Mouse (Mus musculus): ENCODE measurements around the gene Snx32. TPM values are rescaled to one million over a fixed set of nuclear protein-coding genes. Genes with fewer than 3 reads are reported as not detected.

Snx32 gene
- 21.9 TPM for polyA plus RNA-seq (2017; shearing (Covaris generic))

DNA sequence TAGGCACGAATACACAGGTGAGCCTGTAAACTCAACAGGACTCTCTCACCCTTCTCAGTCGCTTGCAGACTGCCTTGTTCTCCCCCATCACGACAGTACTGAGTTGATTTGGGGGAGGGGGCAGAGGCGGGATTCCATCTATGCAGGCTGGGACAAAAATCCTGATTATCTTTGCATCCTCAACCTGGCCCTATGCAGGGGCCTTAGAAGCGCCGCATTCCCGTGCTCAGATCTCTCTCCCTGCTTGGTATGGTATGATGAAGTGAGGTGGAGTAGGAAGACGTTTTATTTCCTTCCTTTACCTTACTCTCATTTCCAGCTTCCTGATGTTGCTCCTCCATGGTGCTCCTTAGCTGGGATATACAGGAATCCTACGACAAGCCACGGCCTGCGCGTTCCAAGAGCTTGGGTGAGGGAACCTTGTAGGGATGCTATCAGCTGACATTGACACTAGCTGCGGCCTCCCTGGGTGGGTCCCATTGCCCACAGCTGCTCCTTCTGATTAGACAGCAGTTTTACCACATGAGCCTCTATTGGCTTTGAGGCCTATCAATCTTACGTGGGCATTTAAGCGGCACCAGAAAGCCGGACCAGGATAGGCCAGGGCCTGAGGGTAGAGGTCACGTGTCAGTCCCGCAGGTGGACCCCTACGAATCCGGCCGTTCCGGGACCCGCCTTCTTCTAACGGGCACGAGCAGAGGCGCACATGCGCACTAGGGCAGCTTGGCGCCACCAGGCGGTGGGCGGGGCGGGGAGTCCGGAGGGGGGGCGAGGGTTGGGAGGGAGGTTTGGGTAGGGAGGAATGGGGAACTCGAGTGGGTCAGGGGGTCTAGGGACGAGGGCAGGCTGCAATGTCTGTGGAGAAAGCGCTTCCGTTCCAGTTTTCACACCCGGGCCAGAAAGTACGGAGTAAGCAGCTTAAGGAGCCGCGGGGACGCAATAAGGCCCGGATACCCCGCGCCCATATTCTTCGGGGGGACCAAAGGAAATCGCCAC lies at the start of gene Snx32:
Gene Snx32 (minus strand): TSS at position 508 of the 996 bp plus-strand sequence.

DNA sequence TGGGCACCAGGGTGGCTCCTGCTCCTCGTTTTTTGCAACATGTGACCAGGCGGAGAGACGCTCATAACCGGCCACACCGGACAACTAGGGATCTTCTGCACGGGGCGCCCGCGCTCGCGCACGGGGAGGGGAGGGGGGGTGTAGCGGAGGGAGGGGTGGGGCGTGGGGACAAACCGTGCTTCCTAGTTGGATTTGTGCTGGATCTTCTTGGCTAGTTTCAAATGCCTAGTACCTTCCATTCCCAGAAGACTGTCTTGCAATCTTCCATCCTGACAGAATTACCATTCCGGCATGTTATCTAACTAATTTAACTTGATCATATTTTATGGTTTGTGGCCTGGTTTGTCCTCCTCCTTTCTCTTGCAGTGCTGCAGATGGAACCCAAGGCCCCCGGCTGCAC lies 6.7 kb downstream of the Snx32 start, which contains the start of gene 1700020D05Rik:
Gene 1700020D05Rik (minus strand): TSS at position 101 of the 400 bp plus-strand sequence.

DNA sequence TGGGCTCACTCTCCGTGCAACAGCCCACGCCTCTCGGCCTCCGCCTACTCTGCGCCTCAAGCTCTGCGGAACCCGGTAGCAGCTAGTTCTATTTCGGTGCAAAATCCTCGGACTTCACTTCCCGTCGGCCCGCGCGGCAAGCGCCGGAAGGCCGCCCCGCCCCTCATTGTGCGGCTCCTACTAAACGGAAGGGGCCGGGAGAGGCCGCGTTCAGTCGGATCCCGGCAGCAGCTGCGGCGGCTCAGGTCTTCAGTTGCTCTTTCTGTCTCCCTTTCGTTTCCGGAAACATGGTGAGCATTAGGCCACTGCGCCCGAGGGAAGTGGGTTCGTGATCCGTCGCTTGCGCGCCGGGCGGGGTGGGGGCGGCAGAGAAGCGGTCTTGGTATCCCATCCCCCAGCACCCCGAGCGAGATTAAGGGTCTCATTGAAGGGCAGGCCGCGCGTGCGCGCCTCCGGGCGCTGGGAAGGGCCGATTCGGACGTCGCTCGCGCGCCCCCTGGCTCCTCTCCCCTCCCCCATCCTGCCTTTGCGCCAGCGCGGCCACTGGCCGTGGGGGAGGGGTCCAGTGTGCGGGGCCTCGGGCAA lies 19.9 kb downstream of the Snx32 start, which contains the start of gene Cfl1:
Gene Cfl1 (plus strand): TSS at position 143 of the 585 bp plus-strand sequence.

DNA sequence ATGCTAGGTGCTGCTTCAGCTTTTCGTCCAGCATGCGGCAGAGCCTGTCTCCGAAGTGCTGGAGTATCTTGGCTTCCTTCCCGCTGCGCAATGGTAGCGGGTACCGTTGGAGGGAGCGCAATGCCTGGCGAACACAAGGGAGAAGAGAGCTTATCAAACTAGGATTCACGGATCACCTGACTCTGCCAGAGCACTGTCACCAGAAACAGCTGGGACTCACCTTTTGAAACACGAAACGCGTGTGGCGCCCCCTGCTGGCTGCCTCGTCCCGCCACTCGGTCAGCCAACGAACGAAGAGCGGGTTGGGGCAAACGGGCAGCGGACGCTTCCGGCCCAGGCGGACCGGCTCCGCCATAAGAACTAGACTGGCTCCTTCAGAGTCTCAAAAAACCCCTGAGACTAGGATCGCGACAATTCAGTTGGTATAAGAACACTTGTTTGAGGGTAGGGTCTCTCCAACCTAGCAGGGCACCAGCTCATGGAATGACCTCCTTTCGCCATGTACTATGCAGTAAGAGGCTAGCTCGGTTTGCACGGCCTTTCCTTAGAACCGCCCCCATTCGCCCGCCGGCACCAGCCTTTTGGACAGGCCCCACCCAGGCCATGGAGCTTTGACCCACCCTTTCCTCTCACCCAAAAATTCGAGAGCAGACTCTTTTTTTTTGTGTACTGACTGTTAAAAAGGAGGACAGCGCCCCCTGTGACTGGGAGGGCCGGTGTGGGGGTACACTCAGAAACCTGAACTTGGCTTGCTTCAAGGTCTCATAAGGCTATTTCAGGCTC lies 22.4 kb downstream of the Snx32 start, which contains the start of gene Mus81:
Gene Mus81 (minus strand): TSS at position 635 of the 783 bp plus-strand sequence.

DNA sequence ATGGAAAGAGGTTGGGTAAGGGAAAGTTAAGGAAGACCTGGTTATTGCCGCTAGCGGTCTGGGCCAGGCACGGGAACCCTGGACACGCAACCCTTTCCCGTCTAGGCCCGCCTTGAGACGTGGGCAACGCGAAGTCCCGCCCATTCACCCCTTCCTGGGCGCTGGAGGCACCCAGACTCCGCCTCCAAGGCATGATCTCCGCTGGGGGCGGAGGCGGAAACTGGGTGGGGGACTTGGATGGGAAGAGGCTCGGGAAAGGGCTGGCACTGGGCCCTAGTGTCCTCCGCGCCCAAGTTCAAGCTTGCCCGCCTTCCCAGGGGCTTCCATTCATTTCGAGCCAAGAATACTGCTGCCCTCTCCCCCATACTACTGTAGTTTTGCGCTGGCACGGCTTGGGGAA lies 36.6 kb downstream of the Snx32 start, which contains the start of gene Efemp2:
Gene Efemp2 (plus strand): TSS at position 235 of the 400 bp plus-strand sequence.

DNA sequence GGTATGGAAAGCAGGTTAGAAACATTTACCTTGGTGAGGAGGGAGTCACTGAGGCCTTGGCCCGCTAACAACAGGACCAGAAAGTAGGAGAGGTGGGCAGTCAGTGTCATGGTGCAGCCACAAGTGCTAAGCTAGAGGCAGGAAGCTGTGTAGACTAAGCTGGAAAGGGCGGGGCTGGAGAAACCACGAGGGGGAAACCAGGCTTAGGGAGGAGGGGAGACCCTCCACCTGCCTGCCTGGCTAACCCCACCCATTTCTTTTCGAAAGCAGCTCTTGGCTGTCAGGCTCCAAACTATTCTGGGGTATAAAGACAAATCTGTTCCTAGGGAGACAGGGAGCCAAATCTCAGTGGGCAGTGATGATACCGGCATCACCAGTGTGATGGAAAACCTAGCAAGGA lies 42.0 kb downstream of the Snx32 start, which contains the start of gene Ctsw:
Gene Ctsw (minus strand): TSS at position 134 of the 400 bp plus-strand sequence.

DNA sequence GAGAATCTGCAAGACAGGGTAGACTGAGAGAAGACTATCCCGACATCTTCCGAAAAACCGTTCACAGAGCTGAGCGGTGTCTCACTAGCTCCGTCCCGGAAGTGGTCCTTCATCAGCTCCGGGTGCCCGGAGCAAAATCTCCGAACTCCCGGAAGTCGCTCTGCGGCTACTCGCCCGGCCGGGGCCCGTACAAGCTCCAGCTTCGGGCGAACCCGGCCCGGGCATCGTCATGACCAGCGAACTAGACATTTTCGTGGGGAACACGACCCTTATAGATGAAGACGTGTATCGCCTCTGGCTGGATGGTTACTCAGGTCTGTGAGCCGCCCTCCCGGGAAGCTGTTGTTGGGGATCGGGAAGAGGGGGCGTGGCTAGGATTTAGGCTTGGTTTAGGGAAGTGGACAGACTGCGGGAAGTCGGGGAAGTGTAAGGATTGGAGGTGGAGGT lies 49.9 kb downstream of the Snx32 start, which contains the start of gene Fibp:
Gene Fibp (plus strand): TSS at position 151 of the 447 bp plus-strand sequence.

DNA sequence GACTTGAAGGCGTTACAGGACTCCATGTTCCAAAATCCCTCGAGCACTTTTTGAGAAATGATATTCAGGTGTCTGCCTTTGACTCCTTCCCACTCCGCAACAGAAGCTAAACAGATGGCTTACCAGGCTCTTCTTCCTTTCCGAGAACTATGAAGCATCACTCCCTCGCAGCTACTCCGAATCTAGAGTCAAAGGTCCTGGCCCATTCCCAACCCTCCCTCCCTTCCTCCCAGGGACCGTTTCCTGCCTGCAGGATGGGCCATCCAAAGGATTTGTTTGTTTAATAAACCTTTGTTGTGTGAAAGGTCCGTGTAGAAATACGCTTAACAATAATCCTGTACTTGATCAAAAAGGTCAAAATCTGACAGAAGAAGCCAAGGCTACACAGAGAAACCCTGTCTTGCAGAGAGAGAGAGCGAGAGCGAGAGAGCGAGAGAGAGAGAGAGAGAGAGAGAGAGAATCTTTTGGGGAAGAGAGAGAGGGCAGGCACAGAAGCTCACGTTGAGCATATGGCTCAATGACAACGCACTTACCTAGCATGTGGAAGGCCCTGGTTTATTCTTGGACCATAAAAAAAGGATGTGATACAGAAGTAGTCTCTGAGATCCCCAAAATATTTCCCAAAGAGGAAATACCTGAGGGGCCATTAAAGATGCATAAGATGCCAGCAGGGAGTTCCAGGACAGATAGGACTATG lies 52.4 kb downstream of the Snx32 start, which contains the start of gene Ccdc85b:
Gene Ccdc85b (minus strand): TSS at position 149 of the 697 bp plus-strand sequence.

DNA sequence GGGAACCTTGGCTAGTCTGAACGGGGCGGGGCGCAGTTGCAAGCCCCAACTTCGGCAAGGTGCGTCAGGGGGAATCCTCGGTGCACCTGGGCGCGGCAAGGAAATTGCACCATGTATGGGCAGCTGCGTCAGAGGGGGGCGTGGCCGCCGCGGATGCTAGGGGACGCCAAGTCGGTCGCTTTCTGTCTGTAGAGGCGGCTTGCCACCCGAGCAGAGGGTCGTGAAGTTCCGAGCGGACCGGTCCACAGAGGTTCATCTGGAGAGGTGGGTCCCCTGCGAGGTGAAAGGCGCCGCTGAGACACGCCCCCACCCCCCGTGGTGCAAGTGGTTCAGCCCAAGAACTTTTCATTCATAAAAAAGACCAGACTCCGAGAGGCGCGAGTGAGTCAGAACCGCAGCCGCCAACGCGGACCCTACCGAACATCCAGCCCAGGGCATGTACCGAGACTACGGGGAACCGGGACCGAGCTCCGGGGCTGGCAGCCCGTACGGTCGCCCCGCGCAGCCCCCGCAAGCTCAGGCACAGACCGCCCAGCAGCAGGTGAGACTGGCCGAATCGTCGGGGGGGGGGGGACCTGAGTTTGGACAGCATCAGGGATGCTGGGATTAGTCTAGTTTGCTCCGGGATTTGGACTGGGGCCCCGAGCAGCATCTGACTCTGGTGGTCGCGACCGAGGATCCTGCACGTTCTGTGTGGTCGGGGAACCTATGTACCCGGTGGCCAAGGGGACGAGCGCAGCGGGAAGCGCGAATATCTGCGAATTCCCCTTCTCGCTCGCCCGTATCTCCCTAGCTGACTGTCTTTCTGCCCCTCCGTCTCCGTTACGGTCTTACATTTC lies 62.6 kb downstream of the Snx32 start, which contains the start of gene Fosl1:
Gene Fosl1 (plus strand): TSS at position 33 of the 839 bp plus-strand sequence.

Other genes starting within 250 kb of the Snx32 start
- gene Pacs1, start 237.4 kb downstream of the Snx32 start, polyA plus RNA-seq (2017; shearing (Covaris generic)) = 26.5 TPM
- gene Sf3b2, start 215.1 kb downstream of the Snx32 start, polyA plus RNA-seq (2017; shearing (Covaris generic)) = 444 TPM
- gene Gal3st3, start 212.2 kb downstream of the Snx32 start, polyA plus RNA-seq (2017; shearing (Covaris generic)) = not detected
- gene Catsper1, start 174.8 kb downstream of the Snx32 start, polyA plus RNA-seq (2017; shearing (Covaris generic)) = not detected
- 2.5 TPM for gene Cst6, start 161.0 kb downstream of the Snx32 start, polyA plus RNA-seq (2017; shearing (Covaris generic))
- gene Eif1ad, start 143.8 kb downstream of the Snx32 start, polyA plus RNA-seq (2017; shearing (Covaris generic)) = 70.0 TPM
- gene Banf1, start 143.4 kb downstream of the Snx32 start, polyA plus RNA-seq (2017; shearing (Covaris generic)) = 294 TPM
- 32.1 TPM for gene Sart1, start 121.8 kb downstream of the Snx32 start, polyA plus RNA-seq (2017; shearing (Covaris generic))
- 0.66 TPM for gene Tsga10ip, start 108.0 kb downstream of the Snx32 start, polyA plus RNA-seq (2017; shearing (Covaris generic))
- gene Drap1, start 85.6 kb downstream of the Snx32 start, polyA plus RNA-seq (2017; shearing (Covaris generic)) = 84.3 TPM
- 19.9 TPM for gene AI837181, start 85.4 kb downstream of the Snx32 start, polyA plus RNA-seq (2017; shearing (Covaris generic))
- gene Fosl1, start 63.0 kb downstream of the Snx32 start, polyA plus RNA-seq (2017; shearing (Covaris generic)) = not detected
- 6.3 TPM for gene Ccdc85b, start 52.6 kb downstream of the Snx32 start, polyA plus RNA-seq (2017; shearing (Covaris generic))
- 162 TPM for gene Fibp, start 49.9 kb downstream of the Snx32 start, polyA plus RNA-seq (2017; shearing (Covaris generic))
- 100 TPM for gene Ctsw, start 42.0 kb downstream of the Snx32 start, polyA plus RNA-seq (2017; shearing (Covaris generic))
- 2.6 TPM for gene Efemp2, start 36.6 kb downstream of the Snx32 start, polyA plus RNA-seq (2017; shearing (Covaris generic))
- 82.6 TPM for gene Mus81, start 22.1 kb downstream of the Snx32 start, polyA plus RNA-seq (2017; shearing (Covaris generic))
- 3,549 TPM for gene Cfl1, start 20.1 kb downstream of the Snx32 start, polyA plus RNA-seq (2017; shearing (Covaris generic))
- 0.39 TPM for gene 1700020D05Rik, start 6.8 kb downstream of the Snx32 start, polyA plus RNA-seq (2017; shearing (Covaris generic))
- gene Ovol1, start 50.1 kb upstream of the Snx32 start, polyA plus RNA-seq (2017; shearing (Covaris generic)) = not detected
- 24.0 TPM for gene Ap5b1, start 57.5 kb upstream of the Snx32 start, polyA plus RNA-seq (2017; shearing (Covaris generic))
- gene Rnaseh2c, start 91.3 kb upstream of the Snx32 start, polyA plus RNA-seq (2017; shearing (Covaris generic)) = 148 TPM
- gene Kat5, start 99.7 kb upstream of the Snx32 start, polyA plus RNA-seq (2017; shearing (Covaris generic)) = 62.2 TPM
- gene Rela, start 126.9 kb upstream of the Snx32 start, polyA plus RNA-seq (2017; shearing (Covaris generic)) = 178 TPM
- 94.7 TPM for gene Sipa1, start 153.2 kb upstream of the Snx32 start, polyA plus RNA-seq (2017; shearing (Covaris generic))
- gene Map3k11, start 178.2 kb upstream of the Snx32 start, polyA plus RNA-seq (2017; shearing (Covaris generic)) = 28.2 TPM
- 72.0 TPM for gene Pcnx3, start 178.4 kb upstream of the Snx32 start, polyA plus RNA-seq (2017; shearing (Covaris generic))
- gene Kcnk7, start 193.8 kb upstream of the Snx32 start, polyA plus RNA-seq (2017; shearing (Covaris generic)) = 2.1 TPM
- 81.7 TPM for gene Ehbp1l1, start 215.8 kb upstream of the Snx32 start, polyA plus RNA-seq (2017; shearing (Covaris generic))
- gene Fam89b, start 219.1 kb upstream of the Snx32 start, polyA plus RNA-seq (2017; shearing (Covaris generic)) = 67.5 TPM
- gene Ltbp3, start 230.4 kb upstream of the Snx32 start, polyA plus RNA-seq (2017; shearing (Covaris generic)) = 0.12 TPM